Mouse (Mus musculus) liver, embryonic 13.5 days (tissue): Measurements from ENCODE around the gene Btbd19. TPM values are rescaled to one million over a fixed set of nuclear protein-coding genes. Genes with fewer than 3 reads are reported as not detected.

ENCODE experiments used
- ATAC-seq: fragments of 200-750 bp; cut with Nextera tagmentation; 2 replicates; pipeline ENCODE4 v1.8.0; 2017; ENCODE audit warnings: low read depth, mild to moderate bottlenecking, moderate number of reproducible peaks, moderate library complexity
- DNase-seq: peaks from one replicate; pipeline ENCODE4 v3.0.0; 2022
- H3K27ac ChIP-seq: fragments of 300-500 bp; sonication (generic); 2 replicates; pipeline ENCODE4 v1.5.1; 2015; ENCODE audit warnings: moderate library complexity, mild to moderate bottlenecking, inconsistent platforms
- H3K27me3 ChIP-seq: fragments of 300-500 bp; sonication (generic); 2 replicates; pipeline ENCODE4 v1.6.1; 2015; ENCODE audit warnings: mild to moderate bottlenecking, inconsistent platforms
- H3K36me3 ChIP-seq: fragments of 300-500 bp; sonication (generic); 2 replicates; pipeline ENCODE4 v1.6.1; 2015; ENCODE audit warnings: mild to moderate bottlenecking, inconsistent platforms
- H3K4me1 ChIP-seq: fragments of 300-500 bp; sonication (generic); replicated peaks from 2 replicates; pipeline ENCODE4 v1.6.1; 2015; ENCODE audit warnings: inconsistent platforms
- H3K4me2 ChIP-seq: fragments of 300-500 bp; sonication (generic); 2 replicates; pipeline ENCODE4 v1.6.1; 2015; ENCODE audit warnings: inconsistent platforms, mild to moderate bottlenecking, moderate library complexity
- H3K4me3 ChIP-seq: fragments of 300-500 bp; sonication (generic); replicated peaks from 2 replicates; pipeline ENCODE4 v1.5.1; 2015; ENCODE audit warnings: mild to moderate bottlenecking, inconsistent platforms
- H3K9ac ChIP-seq: fragments of 300-500 bp; sonication (generic); 2 replicates; pipeline ENCODE4 v1.6.1; 2015; ENCODE audit warnings: mild to moderate bottlenecking, inconsistent platforms
- H3K9me3 ChIP-seq: fragments of 300-500 bp; sonication (generic); replicated peaks from 2 replicates; pipeline ENCODE4 v1.6.1; 2016; ENCODE audit warnings: inconsistent platforms
- WGBS: fragments of 180-500 bp; shearing (Covaris S2); methylation state at CpG from one replicate; pipeline ENCODE4 v1.1.7; 2015; ENCODE audit not compliant: insufficient replicate concordance; 5-methylcytosine and 5-hydroxymethylcytosine counted together
- polyA plus RNA-seq: library from polyadenylated mRNA; unstranded; fragments of >200 nt; fragmentation: Nextera tagmentation; extraction: Ambion mirVana; gene quantifications from 2 replicates; pipeline ENCODE4 v1.2.1, GENCODE M21; 2015

Gene Btbd19
- polyA plus RNA-seq, result 5.5 and 5.6 TPM in 2 replicates

DNA sequence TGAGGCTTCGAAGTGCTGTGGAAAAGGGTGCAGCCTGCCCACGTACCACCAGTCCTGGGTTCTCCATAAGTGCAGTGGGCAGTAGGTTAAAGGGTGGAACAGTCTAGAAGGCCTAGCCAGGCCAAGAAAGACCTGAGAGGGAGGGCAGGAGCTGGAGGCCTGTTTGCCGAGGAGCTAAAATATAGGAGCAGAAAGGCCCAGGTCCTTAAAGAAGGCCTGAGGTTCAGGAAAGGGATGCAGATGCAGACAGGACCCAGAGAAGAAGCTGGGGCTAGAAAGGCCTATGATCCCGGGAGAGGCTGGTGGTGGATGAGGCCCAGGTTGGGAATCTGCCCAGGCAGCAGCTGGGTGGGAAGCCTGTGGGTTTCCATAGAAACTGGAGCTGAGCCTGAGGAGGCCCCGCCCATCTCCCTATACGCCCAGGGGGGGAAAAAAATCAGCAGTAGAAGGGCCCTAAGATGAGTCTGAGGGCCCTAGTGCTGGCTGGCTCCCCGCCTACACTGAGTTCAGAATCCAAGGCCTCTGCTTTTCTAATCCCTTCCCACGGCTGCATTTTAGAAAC lies at the start of gene Btbd19:
Btbd19 (minus strand) TSS at position 378 of the 562 bp plus-strand sequence.
- Histone ChIP-seq H3K27me3 (no peaks in the 10 kb centered on the region), H3K36me3 (peaks cover 12% of the 10 kb centered on the region; the same call in 1 of the 2 replicates), H3K4me2 (peak within 1 kb of the TSS; percentile 41), H3K4me1 (peaks cover 45% of the 10 kb centered on the region), H3K27ac (peak within 1 kb of the TSS; percentile 67), H3K9me3 (no peaks in the 10 kb centered on the region), H3K9ac (peak within 1 kb of the TSS; percentile 48), H3K4me3 (no peak within 1 kb of the TSS)
- DNase-seq (no peak), ATAC-seq (no peak)
- WGBS, result 33% methylated on average over 8 of the region's 8 CpGs

DNA sequence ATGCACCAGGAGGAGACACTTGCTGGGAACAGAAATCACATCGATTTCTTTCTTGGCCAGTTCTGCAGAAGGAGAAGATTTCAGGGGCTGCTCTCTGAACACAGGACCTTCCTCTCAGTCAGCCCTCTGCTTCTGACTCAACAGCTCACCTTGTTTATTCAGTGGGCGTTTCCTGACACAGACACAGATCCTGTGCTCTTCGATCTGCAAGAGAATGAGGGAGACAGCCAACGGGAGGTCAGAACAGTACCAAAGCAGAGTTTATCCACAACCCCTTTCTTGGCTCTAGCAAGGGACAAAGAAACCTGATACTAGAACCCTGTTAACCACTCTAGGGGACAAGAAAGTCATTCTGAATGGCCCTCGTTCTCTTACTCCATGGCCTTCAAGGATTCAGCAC lies 44.4 kb upstream of the Btbd19 start:
- no peak overlapping the region for H3K4me3 ChIP-seq
- no peak for DNase-seq
- no peaks in the 10 kb centered on the region for H3K27me3 ChIP-seq
- H3K27ac ChIP-seq, result no peak overlapping the region
- H3K4me1 ChIP-seq, result no peaks in the 10 kb centered on the region
- H3K4me2 ChIP-seq, result no peak overlapping the region
- H3K9me3 ChIP-seq, result no peaks in the 10 kb centered on the region
- H3K9ac ChIP-seq, result no peak overlapping the region
- WGBS, result 82% methylated on average over 5 of the region's 5 CpGs
- H3K36me3 ChIP-seq, result peaks cover 100% of the 10 kb centered on the region
- no peak for ATAC-seq

DNA sequence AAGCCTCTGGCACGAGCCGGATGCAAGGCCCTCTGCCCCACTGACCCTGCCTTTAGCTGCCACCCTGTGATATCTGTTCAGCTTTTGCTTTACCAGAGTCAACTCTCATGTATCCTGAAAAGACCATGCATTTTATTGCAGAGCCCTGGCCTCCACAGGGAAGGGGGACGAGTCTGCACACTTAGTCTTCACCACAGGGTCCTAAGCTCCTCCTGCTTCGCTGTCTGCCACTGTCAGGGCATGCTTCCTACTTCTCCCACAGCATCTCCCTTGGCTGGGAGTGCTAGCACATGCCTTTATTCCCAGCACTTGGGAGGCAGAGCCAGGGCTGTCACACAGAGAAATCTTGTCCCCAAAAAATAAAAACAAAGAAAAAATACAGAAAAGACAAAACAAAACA lies 35.7 kb upstream of the Btbd19 start:
- peaks cover 5% of the 10 kb centered on the region for H3K4me1 ChIP-seq
- no peak for ATAC-seq
- peaks cover 77% of the 10 kb centered on the region for H3K36me3 ChIP-seq

DNA sequence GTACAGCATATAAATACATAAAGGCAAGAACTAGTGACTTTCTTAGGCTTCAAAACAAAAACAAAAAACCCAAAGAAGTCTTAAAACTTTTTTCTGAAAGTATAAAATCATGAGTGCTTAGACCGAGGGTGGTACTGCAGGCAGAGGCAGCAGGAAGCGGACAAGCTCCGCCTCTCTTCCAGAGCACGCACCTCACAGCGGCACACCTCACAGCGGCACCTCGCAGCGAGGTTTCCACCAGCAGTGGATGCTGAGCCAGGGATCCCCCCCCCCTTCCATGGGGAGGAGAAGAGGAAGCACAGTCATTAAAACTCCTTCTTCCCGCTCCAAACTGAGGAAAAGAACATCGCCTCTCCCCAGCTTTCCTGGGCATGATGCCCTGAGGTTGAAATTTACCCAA lies 34.1 kb upstream of the Btbd19 start:
- Histone ChIP-seq H3K27ac (no peak overlapping the region), H3K9ac (no peak overlapping the region), H3K4me1 (peaks cover 10% of the 10 kb centered on the region), H3K4me3 (no peak overlapping the region), H3K27me3 (no peaks in the 10 kb centered on the region), H3K4me2 (no peak overlapping the region), H3K9me3 (no peaks in the 10 kb centered on the region), H3K36me3 (peaks cover 69% of the 10 kb centered on the region)
- DNase-seq (no peak), ATAC-seq (no peak)
- WGBS, result 82% methylated on average over 10 of the region's 10 CpGs

More for the DNA sequence above, 35.7 kb upstream of the Btbd19 start:
- WGBS, result 80% methylated on average over 4 of the region's 4 CpGs
- H3K4me3 ChIP-seq, result no peak overlapping the region
- DNase-seq, result no peak
- H3K4me2 ChIP-seq, result no peak overlapping the region
- no peaks in the 10 kb centered on the region for H3K27me3 ChIP-seq
- H3K27ac ChIP-seq, result no peak overlapping the region
- H3K9ac ChIP-seq, result no peak overlapping the region
- no peaks in the 10 kb centered on the region for H3K9me3 ChIP-seq

DNA sequence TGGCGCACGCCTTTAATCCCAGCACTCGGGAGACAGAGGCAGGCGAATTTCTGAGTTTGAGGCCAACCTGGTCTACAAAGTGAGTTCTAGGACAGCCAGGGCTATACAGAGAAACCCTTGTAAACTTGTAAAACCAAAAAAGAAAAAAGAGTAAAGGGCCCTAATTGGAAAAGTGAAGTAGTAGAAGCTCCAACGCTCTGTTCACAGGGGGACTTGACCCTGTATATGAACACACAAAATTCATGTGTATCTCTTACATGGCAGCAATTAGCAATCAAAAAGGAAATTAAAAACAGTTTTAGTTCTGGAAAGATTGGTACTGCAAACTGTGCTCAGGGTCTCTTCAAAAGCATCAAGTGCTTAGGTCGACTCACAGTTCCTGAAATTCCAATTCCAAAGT lies 30.8 kb upstream of the Btbd19 start:
- ATAC-seq (no peak), DNase-seq (no peak)
- Histone ChIP-seq H3K27me3 (no peaks in the 10 kb centered on the region), H3K4me2 (peak overlapping the region; percentile 81), H3K36me3 (peaks cover 68% of the 10 kb centered on the region), H3K4me3 (peak overlapping the region; percentile 97), H3K27ac (peak overlapping the region; percentile 88), H3K9me3 (no peaks in the 10 kb centered on the region), H3K9ac (peak overlapping the region; percentile 98), H3K4me1 (peaks cover 36% of the 10 kb centered on the region)
- 23% methylated on average over 6 of the region's 6 CpGs for WGBS

DNA sequence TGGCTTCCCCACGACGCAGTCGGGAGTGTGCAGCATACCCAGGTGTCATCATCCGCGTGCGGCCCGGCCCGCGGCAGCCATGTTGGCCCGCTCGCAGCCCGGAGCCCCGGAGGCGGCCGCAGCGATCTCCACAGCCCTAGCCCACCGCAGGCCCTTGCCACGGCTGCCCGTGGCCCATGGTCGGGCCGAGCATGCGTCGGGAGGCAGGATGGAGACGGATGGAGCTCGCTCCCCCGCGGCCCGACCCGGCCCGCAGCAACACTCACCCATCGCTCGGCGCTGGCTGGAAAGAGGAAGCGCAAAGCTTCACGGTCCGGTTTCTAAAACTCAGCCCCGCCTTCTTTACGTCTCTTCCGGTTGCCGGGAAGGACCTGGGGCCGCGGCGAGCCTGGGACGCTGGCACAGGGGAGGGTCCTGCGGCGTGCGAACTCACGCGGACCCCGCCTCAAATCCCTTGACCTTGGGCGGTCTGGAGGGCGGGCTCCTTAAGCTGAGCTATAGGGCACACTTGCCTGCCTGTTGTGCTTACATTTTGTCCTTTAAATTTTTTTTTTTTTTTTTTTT lies 30.3 kb upstream of the Btbd19 start, which contains the start of gene Rps8:
Rps8 (minus strand) TSS at position 452 of the 564 bp plus-strand sequence.
- H3K27ac ChIP-seq, result peak within 1 kb of the TSS; percentile 88
- peak within 1 kb of the TSS; percentile 97 for H3K4me3 ChIP-seq
- DNase-seq, result peak; percentile 81
- H3K9me3 ChIP-seq, result no peaks in the 10 kb centered on the region
- ATAC-seq, result peak; percentile 87
- H3K4me2 ChIP-seq, result peak within 1 kb of the TSS; percentile 81
- H3K27me3 ChIP-seq, result no peaks in the 10 kb centered on the region
- H3K9ac ChIP-seq, result peak within 1 kb of the TSS; percentile 98
- peaks cover 36% of the 10 kb centered on the region for H3K4me1 ChIP-seq
- WGBS, result under 1% methylated on average over 52 of the region's 52 CpGs
- H3K36me3 ChIP-seq, result peaks cover 68% of the 10 kb centered on the region

DNA sequence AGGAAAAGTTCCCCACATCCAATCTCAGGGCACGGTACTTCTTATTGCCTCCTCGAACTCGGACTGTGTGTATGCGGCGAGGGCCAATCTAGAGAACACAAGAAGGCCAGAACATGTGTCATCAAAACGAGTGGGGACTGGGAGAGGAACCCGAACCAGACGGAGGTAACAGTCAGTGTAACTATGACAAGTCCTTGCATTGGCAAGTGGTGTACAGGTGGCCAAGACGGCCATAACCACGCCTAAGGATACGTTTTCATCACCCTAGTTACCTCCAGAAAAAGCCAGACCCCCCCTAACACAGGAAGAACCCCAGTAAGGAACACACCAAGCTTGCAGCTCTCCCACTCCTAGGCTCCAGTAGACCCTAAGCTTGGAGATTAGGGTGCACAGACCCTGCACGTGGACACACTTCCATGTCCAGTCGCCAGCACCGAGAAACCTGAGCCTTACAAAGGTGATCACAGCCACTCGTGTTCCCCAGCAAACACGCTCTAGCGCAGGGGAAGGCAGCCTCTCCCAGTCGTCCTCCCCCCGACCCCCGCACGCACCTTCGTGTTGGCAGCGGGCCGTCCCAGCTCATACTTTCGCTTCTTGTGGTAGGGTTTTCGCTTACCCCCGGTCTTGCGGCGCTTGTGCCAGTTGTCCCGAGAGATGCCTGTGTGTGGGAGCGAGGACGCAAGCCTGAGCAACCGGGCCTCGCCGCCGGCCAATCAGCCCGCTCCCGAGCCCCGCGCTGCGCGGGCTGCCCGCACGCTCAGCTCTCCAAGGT lies 29.7 kb upstream of the Btbd19 start:
- no peak for ATAC-seq
- under 1% methylated on average over 39 of the region's 44 CpGs for WGBS
- no peak for DNase-seq

DNA sequence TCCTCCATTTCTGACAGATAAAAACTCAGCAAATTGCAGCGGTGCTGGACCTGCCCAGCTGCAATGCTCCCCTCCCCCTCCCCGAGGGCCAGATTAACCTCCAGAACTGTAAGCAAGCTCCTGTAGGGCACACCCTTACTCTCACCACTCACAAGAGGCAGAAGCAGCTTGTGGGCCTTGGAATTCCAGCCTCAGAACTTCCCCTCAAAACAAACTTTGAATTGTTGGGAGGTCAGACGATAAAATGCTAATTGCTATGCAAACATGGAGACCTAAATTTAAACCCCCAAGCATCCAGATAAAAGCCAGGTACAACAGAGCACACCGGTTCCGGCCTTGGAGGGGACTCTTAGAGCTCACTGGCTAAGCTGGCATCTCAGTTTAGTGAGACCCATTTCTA lies 27.2 kb upstream of the Btbd19 start:
- Histone ChIP-seq H3K27me3 (no peaks in the 10 kb centered on the region), H3K4me3 (peak overlapping the region; percentile 97), H3K4me2 (peak overlapping the region; percentile 81), H3K9ac (peak overlapping the region; percentile 98), H3K4me1 (peaks cover 36% of the 10 kb centered on the region), H3K36me3 (peaks cover 64% of the 10 kb centered on the region), H3K27ac (peak overlapping the region; percentile 88), H3K9me3 (no peaks in the 10 kb centered on the region)
- ATAC-seq, result no peak
- 53% methylated on average over 5 of the region's 5 CpGs for WGBS
- no peak for DNase-seq

More for the DNA sequence above, 29.7 kb upstream of the Btbd19 start:
- H3K4me1 ChIP-seq, result peaks cover 36% of the 10 kb centered on the region
- no peaks in the 10 kb centered on the region for H3K9me3 ChIP-seq
- H3K4me3 ChIP-seq, result peak overlapping the region; percentile 97
- peak overlapping the region; percentile 88 for H3K27ac ChIP-seq
- peak overlapping the region; percentile 98 for H3K9ac ChIP-seq
- H3K27me3 ChIP-seq, result no peaks in the 10 kb centered on the region
- peak overlapping the region; percentile 81 for H3K4me2 ChIP-seq
- peaks cover 68% of the 10 kb centered on the region for H3K36me3 ChIP-seq

DNA sequence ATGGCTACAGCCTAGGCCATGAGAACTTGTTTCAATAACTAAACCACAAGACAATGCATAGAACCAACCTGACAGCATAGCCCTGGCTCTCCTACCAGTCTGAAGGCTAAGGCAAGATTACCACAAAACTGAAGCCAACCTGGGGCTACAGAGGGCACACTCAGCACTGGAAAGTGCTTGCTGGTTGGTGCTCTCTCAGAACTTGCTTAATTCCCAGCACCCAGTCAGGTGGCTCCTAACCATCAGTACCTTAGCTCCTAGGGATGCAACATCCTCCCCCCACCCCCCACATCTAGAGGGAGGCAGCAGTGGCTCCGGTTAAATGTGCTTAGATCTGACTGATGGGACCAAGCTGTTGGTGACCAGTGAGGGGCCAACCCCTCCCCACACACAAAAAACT lies 25.9 kb upstream of the Btbd19 start:
- no peaks in the 10 kb centered on the region for H3K27me3 ChIP-seq
- no peak overlapping the region for H3K4me2 ChIP-seq
- H3K4me3 ChIP-seq, result no peak overlapping the region
- peaks cover 64% of the 10 kb centered on the region for H3K36me3 ChIP-seq
- no peak for DNase-seq
- H3K27ac ChIP-seq, result peak overlapping the region; percentile 50
- no peak for ATAC-seq
- no peaks in the 10 kb centered on the region for H3K9me3 ChIP-seq
- H3K9ac ChIP-seq, result no peak overlapping the region
- 60% methylated on average over 1 of the region's 1 CpGs for WGBS
- peaks cover 33% of the 10 kb centered on the region for H3K4me1 ChIP-seq

DNA sequence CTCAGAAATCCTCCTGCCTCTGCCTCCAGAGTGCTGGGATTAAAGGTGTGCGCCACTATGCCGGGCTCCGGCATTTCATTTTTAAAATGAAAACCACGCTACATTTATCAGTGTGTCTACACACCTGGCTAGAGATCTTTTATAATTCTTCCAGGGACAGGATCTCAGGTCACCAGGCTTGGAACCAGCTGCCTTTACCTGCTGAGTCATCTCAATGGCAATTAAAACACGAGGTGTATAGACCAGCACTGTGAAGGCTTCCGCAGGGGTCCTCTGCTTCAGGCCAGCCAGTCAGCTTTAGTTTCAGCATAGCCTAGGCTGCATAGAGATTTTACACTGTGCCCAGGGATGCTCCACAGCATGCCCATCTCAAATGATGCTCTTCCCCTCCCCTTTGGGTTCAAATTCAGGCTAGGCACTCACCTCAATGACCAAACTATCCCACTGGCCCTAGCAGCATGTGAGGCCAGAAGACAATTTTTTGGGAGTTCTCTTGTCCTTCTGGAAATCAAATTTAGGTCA lies 24.7 kb upstream of the Btbd19 start:
- DNase-seq (no peak), ATAC-seq (peak; percentile 35)
- no peak overlapping the region for H3K4me3 ChIP-seq
- peak overlapping the region; percentile 40 for H3K27ac ChIP-seq
- H3K36me3 ChIP-seq, result peaks cover 63% of the 10 kb centered on the region
- H3K4me2 ChIP-seq, result no peak overlapping the region
- WGBS, result 76% methylated on average over 6 of the region's 6 CpGs
- H3K4me1 ChIP-seq, result peaks cover 35% of the 10 kb centered on the region
- no peaks in the 10 kb centered on the region for H3K27me3 ChIP-seq
- H3K9ac ChIP-seq, result no peak overlapping the region; the same call in 1 of the 2 replicates
- H3K9me3 ChIP-seq, result no peaks in the 10 kb centered on the region
